Mouse (Mus musculus): ENCODE measurements around the gene Ttc9c. TPM values are rescaled to one million over a fixed set of nuclear protein-coding genes. Genes with fewer than 3 reads are reported as not detected.

The Ttc9c gene
- polyA plus RNA-seq, 1 experiment from 2014 or later, result 78.7 TPM

DNA sequence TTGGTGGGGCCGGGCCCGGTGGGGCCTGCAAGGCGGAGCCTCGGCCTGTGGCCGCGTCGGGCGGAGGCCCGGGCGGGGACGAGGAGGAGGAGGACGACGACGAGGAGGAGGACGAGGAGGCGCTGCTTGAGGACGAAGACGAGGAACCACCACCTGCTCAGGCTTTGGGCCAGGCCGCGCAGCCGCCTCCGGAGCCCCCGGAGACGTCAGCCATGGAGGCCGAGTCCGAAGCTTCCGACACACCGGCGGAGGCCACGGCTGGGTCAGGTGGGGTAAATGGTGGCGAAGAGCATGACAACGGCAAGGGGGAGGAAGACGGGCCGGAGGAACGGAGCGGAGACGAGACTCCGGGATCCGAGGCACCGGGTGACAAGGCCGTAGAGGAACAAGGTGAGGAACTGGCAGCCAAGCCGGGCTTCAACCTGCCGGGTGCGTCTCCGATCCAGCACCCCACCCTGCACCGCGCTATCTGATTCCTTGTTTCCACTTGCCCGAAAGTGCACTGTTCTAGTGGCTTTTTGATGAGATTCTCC, 1.4 kb upstream of the Ttc9c start:
- ATAC-seq (ENCODE audit: low FRiP score), result peak; percentile 22; the same call in 1 of the 2 replicates
- Histone ChIP-seq H3K27me3 (no peaks in the 10 kb centered on the region), H3K9me3 (no peaks in the 10 kb centered on the region), H3K36me3 (replicated peaks) (peaks cover 40% of the 10 kb centered on the region), H3K4me3 (replicated peaks) (peak overlapping the region; percentile 99), H3K9ac (peak overlapping the region; percentile 98), H3K4me1 (peaks cover 52% of the 10 kb centered on the region), H3K27ac (peak overlapping the region; percentile 100), H3K4me2 (peak overlapping the region; percentile 98)
- under 1% methylated on average over 48 of the region's 48 CpGs for WGBS

DNA sequence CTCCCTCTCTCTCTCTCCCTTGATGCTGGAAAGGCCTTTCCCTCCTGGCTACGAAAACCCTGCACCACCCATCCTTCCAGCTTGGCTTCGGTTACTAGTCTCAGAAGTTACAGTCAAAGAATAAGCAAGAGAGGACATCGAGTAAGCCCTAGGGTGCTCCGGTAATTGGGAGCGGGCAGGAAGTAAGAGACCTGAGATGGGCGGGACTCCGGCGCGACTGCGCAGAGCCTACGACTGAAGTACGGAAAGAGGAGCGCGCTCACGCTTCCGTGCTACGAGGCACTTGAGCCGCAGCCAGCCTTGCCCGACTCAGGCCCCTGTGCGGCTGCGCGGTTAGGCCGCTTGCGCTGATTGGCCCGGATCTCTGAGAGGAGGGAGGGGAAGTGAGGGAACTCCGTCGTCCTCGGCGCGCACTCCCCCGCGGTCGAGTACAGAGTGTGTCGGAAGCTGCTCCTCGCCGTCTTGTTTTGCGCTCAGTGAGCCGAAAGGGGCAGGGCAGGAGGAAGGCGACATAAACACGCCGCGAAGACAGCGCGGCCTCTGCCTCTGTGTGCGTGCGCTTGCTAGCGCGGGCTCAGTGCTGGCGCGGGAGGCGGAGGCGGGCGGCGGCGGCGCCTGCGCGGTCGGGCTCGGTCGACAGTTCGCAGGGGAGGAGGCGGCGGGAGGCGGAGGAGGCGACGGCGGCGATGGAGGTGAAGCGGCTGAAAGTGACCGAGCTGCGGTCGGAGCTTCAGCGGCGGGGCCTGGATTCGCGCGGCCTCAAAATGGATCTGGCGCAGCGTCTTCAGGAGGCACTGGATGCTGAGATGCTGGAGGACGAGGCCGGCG, 677 bp upstream of the Ttc9c start, which contains the start of gene Hnrnpul2:
Hnrnpul2 (plus strand) TSS at position 415 of the 828 bp plus-strand sequence.
- Histone ChIP-seq H3K36me3 (replicated peaks) (peaks cover 39% of the 10 kb centered on the region), H3K4me1 (peaks cover 55% of the 10 kb centered on the region)
- WGBS, result under 1% methylated on average over 73 of the region's 83 CpGs

DNA sequence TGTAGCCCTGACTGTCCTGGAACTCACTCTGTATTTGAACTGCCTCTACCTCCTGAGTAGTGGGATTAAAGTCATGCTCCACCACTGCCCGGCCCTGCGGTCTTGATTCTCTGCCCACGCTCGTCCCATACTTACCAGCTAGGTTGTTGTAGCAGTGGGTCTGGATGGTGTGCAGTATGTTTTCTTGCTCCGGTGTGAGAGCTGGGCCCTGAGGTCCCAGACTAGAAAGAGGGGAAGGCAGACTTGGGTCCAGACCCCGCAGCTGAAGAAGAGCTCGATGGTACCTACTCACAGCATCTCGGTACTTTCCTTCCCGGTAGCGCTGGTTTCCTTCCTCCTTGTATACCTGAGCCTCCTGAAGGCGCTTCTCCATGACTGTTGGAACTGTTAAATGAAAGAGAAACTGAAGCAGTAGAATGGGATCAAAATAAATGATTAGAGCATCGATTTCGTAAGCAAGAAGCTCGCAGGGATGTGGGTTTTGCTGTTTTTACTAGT, 783 bp downstream of the Ttc9c start:
- no peak for ATAC-seq (ENCODE audit: low FRiP score)

More for the DNA sequence above, 677 bp upstream of the Ttc9c start, which contains the start of gene Hnrnpul2:
- Histone ChIP-seq H3K9me3 (no peaks in the 10 kb centered on the region), H3K4me2 (peak within 1 kb of the TSS; percentile 98), H3K27ac (peak within 1 kb of the TSS; percentile 100), H3K9ac (peak within 1 kb of the TSS; percentile 98), H3K4me3 (replicated peaks) (peak within 1 kb of the TSS; percentile 99), H3K27me3 (no peaks in the 10 kb centered on the region)
- ATAC-seq (ENCODE audit: low FRiP score), result peak; percentile 96

DNA sequence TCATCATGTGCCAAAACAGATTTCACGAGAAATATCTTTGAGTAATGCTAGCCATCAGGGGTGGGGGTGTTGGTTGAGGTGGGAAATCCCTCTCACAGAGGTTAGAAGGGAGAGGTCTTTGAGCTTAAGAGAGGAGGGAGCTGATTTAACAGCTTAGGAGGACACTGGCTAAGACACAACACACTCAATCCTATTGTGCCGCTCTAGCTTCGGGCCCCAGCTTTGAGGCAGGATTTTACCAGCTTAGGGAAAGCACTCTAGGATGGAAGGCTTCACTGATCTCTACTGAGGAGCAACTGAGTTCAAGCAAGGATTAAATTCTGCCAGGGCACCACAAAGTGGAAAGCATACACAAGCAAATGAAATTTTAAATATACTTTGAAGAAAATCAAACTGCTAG, 2.1 kb downstream of the Ttc9c start:
- no peaks in the 10 kb centered on the region for H3K27me3 ChIP-seq
- WGBS, result 46% methylated on average over 3 of the region's 3 CpGs
- peaks cover 40% of the 10 kb centered on the region for H3K4me1 ChIP-seq
- ATAC-seq (ENCODE audit: low FRiP score), result no peak
- no peaks in the 10 kb centered on the region for H3K9me3 ChIP-seq
- peak overlapping the region; percentile 35 for H3K4me2 ChIP-seq
- H3K27ac ChIP-seq, result no peak overlapping the region
- 0 out of 2 replicates have a peak overlapping the region, but pooled peaks have one; percentile 12 for H3K4me3 ChIP-seq (replicated peaks)
- H3K9ac ChIP-seq, result peak overlapping the region; percentile 30
- H3K36me3 ChIP-seq (replicated peaks), result peaks cover 42% of the 10 kb centered on the region

More for the DNA sequence above, 783 bp downstream of the Ttc9c start:
- peak overlapping the region; percentile 99 for H3K4me3 ChIP-seq (replicated peaks)
- peaks cover 53% of the 10 kb centered on the region for H3K4me1 ChIP-seq
- H3K27me3 ChIP-seq, result no peaks in the 10 kb centered on the region
- peak overlapping the region; percentile 98 for H3K4me2 ChIP-seq
- H3K9me3 ChIP-seq, result no peaks in the 10 kb centered on the region
- H3K9ac ChIP-seq, result peak overlapping the region; percentile 87
- H3K27ac ChIP-seq, result peak overlapping the region; percentile 100
- peaks cover 37% of the 10 kb centered on the region for H3K36me3 ChIP-seq (replicated peaks)
- WGBS, result 29% methylated on average over 14 of the region's 14 CpGs

DNA sequence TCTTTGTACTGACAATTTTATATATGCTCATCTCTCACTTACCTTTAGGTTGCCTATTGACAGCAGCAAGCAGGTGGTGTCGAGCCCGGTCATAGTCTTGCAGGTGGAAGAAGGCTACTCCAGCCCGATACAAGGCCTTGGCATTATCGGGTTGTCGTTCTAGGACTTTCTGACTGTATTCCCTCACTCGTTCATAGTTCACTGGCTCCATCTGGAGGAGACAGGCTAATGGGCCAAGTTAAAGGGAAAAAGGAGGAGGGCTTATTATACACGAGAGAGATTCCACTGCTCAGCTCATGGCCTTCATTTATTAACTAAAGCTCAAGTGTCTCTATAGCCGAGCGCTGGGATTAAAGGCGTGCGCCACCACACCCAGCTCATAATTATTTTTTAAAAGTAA, 3.3 kb downstream of the Ttc9c start:
- Histone ChIP-seq H3K9ac (0 out of 2 replicates have a peak overlapping the region, but pooled peaks have one; percentile 38), H3K9me3 (no peaks in the 10 kb centered on the region), H3K27ac (no peak overlapping the region), H3K4me2 (no peak overlapping the region), H3K4me1 (peaks cover 33% of the 10 kb centered on the region), H3K36me3 (replicated peaks) (peaks cover 51% of the 10 kb centered on the region), H3K27me3 (no peaks in the 10 kb centered on the region), H3K4me3 (replicated peaks) (no peak overlapping the region)
- WGBS, result 80% methylated on average over 11 of the region's 11 CpGs
- ATAC-seq (ENCODE audit: low FRiP score), result no peak

DNA sequence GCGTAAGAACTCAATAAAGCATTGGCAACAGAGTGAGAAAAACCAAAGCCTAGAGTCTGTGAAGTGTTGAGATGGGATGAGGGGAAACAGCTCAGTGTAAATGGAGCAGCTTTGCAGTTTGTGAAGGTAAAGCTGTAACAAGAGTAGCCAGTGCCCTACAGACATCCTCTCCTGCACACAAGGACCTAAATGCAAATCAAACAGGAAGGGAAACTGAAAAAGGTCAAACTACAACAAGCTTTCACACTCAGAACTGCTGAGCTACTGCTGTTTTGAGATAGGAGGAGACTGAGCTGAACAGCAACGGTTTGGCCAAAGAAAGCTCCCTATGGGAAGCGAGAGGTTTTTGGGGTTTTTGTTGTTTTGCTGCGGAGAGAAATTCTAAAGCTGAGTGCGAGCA, 12.3 kb downstream of the Ttc9c start:
- Histone ChIP-seq H3K4me2 (no peak overlapping the region), H3K9me3 (no peaks in the 10 kb centered on the region), H3K27me3 (no peaks in the 10 kb centered on the region), H3K27ac (no peak overlapping the region), H3K4me1 (peaks cover 15% of the 10 kb centered on the region), H3K36me3 (replicated peaks) (peaks cover 69% of the 10 kb centered on the region), H3K4me3 (replicated peaks) (no peak overlapping the region), H3K9ac (no peak overlapping the region)
- no peak for ATAC-seq (ENCODE audit: low FRiP score)
- 97% methylated on average over 5 of the region's 5 CpGs for whole genome bisulfite sequencing

DNA sequence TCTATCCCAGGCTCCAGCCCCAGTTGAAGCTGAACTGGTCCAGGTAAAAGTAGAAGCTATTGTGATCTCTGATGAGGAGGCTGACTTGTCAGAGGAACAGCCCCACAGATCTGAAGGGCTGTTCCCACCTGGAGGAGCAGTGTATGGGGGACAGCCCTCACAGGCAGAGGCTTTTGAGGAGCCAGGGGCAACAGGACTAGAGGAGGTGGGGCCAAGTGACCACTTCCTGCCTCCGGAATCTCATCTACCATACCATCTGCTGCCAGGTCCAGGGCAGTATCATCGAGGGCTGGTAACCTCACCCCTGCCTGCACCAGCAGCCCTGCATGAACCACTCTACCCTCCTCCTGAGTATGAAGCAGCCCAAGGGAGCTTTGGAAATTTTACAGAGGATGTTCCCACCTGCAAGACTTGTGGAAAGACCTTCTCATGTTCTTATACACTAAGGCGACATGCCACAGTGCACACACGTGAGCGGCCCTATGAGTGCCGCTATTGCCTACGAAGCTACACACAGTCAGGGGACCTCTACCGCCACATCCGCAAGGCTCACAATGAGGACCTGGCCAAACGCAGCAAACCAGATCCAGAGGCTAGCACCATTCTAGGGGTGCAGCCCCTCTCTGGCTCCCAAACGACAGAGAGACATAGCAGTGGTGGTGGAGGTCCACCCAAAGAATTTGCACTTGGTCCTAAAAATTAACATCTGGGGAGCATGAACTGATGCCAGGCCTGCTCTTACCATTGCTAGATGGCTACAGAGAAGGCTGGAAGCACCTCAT, 15.1 kb downstream of the Ttc9c start:
- Histone ChIP-seq H3K4me2 (no peak overlapping the region), H3K27ac (no peak overlapping the region), H3K36me3 (replicated peaks) (peaks cover 48% of the 10 kb centered on the region)

DNA sequence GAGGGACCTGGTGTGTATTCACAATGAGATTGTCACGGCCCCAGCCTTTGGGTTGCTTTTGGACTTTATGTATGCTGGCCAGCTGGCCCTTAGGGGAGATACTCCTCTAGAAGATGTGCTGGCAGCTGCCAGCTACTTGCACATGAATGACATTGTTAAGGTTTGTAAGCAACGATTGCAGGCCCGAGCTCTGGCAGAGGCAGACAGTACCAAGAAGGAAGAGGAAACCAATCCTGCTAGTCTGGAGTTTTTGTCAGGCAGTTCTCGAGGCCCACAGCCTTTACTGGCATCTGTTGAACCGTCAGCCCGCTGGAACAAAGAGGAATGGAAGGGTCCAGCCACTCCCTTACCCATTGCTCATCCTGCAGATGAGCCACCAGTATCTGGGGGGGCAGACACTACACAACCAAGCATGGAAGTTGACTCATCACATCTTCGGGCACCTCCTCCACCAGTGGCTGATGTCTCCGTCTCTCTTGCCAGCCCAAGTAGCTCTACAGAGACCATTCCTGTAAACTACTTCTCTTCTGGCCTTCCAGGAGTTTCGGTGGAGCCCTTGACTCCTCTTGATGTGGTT, 15.8 kb downstream of the Ttc9c start:
- Histone ChIP-seq H3K4me1 (peaks cover 19% of the 10 kb centered on the region), H3K9me3 (no peaks in the 10 kb centered on the region), H3K4me3 (replicated peaks) (no peak overlapping the region), H3K4me2 (peak overlapping the region; percentile 65), H3K36me3 (replicated peaks) (peaks cover 43% of the 10 kb centered on the region), H3K27ac (no peak overlapping the region), H3K27me3 (no peaks in the 10 kb centered on the region), H3K9ac (0 out of 2 replicates have a peak overlapping the region, but pooled peaks have one; percentile 7)
- 92% methylated on average over 9 of the region's 9 CpGs for WGBS
- ATAC-seq (ENCODE audit: low FRiP score), result no peak

More for the DNA sequence above, 15.1 kb downstream of the Ttc9c start:
- H3K27me3 ChIP-seq, result no peaks in the 10 kb centered on the region
- H3K9me3 ChIP-seq, result no peaks in the 10 kb centered on the region
- 0 out of 2 replicates have a peak overlapping the region, but pooled peaks have one; percentile 7 for H3K9ac ChIP-seq
- 91% methylated on average over 11 of the region's 11 CpGs for WGBS
- no peak for ATAC-seq (ENCODE audit: low FRiP score)
- no peak overlapping the region for H3K4me3 ChIP-seq (replicated peaks)
- H3K4me1 ChIP-seq, result peaks cover 19% of the 10 kb centered on the region

DNA sequence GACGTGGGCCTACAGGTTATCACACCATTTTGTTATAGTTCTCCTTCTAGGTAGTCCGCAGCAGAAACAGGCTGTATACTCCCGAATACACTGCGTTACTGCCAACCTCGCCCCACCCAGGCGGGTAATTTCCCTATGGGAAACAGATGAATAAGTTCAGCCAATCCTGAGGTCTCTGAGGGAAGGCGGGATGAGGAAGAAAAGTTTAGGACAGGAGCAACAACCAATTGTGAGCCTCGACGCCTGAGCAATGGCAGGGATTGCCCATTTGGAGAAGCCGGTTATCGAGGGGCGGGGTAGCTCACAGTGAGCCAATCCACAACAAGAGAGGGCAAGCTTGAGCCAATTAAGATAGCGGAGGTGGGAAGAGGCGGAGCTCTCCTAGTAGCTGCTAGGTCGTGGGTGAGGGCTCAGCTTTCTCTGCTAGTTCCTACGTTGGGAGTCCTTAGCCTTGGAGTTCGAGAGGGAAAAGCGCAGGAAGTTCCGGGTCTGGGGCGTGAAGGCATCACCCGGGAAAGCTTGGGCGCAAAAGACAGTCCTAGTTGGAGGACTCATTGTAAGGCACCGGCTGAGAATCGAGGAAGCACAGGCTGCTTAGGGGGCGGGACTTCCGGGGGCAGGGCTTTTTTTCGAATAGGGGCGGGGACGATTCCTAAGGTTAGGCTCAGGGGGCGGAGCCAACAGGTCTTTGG, 16.9 kb downstream of the Ttc9c start, which contains the start of gene Zbtb3:
Zbtb3 (plus strand) TSS at position 426 of the 692 bp plus-strand sequence.
- peaks cover 33% of the 10 kb centered on the region for H3K36me3 ChIP-seq (replicated peaks)
- WGBS, result under 1% methylated on average over 30 of the region's 30 CpGs
- peaks cover 25% of the 10 kb centered on the region for H3K4me1 ChIP-seq
- ATAC-seq (ENCODE audit: low FRiP score), result peak; percentile 98
- H3K27me3 ChIP-seq, result no peaks in the 10 kb centered on the region
- H3K9ac ChIP-seq, result peak within 1 kb of the TSS; percentile 58
- peak within 1 kb of the TSS; percentile 61 for H3K4me3 ChIP-seq (replicated peaks)
- peak within 1 kb of the TSS; percentile 90 for H3K27ac ChIP-seq
- no peaks in the 10 kb centered on the region for H3K9me3 ChIP-seq
- peak within 1 kb of the TSS; percentile 65 for H3K4me2 ChIP-seq

DNA sequence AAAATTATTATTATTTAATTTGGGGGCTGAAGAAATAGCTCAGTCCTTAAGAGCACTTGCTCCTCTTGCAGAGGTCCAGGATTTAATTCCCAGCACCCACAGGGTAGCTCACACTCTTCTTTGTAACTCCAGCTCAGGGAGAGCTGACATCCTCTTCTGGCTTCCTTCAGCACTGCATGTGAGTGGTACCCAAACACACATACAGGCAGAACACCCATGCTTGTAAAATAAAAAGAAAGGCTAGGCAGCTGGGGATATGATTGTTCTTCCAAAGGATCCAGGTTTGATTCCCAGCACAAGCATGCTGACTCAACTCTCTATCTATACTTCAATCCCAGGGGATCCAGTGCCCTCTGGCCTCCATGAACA, 20.2 kb downstream of the Ttc9c start:
- H3K9ac ChIP-seq, result no peak overlapping the region
- peaks cover 21% of the 10 kb centered on the region for H3K36me3 ChIP-seq (replicated peaks)
- no peak overlapping the region for H3K4me3 ChIP-seq (replicated peaks)
- no peaks in the 10 kb centered on the region for H3K27me3 ChIP-seq
- H3K9me3 ChIP-seq, result no peaks in the 10 kb centered on the region
- H3K4me1 ChIP-seq, result peaks cover 28% of the 10 kb centered on the region
- H3K4me2 ChIP-seq, result peak overlapping the region; percentile 82
- H3K27ac ChIP-seq, result no peak overlapping the region
- no peak for ATAC-seq (ENCODE audit: low FRiP score)

DNA sequence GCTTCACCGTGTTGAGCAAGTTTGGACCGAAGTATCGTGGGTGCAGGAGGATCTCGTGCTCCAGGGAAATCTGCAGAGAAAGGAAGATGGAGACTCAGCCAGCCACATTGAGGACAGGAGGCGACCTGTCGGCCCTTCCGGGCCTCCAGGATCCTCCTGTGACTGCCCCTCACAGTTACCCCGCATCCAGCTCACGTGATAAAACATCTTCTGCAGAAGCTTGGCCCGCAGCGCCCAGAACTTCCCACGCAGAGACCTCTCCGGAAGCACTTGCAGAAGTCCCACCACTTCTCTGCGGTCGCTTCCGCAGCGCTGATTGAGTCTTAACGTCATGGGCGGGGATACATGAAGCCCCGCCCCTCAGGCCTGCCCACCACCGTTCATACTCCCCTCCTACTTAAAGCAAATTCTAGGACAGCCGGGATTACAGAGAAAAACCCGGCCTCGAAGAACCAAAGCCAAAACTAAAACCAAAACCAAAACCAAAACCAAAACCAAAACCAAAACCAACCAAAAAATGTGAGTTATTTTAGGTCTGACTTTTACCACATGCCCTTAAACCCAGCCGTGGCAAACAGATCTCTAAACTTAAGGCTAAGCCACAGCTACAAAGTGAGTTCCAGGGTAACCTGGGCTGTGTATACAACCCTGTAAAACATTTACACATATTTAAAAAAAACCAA, 20.7 kb downstream of the Ttc9c start, which contains the start of gene Polr2g:
Polr2g (minus strand) TSS at position 314 of the 683 bp plus-strand sequence.
- WGBS, result 1% methylated on average over 25 of the region's 25 CpGs

More for the DNA sequence above, 20.7 kb downstream of the Ttc9c start, which contains the start of gene Polr2g:
- Histone ChIP-seq H3K27ac (peak within 1 kb of the TSS; percentile 69; the same call in 1 of the 2 replicates), H3K36me3 (replicated peaks) (peaks cover 24% of the 10 kb centered on the region), H3K9ac (peak within 1 kb of the TSS; percentile 84), H3K9me3 (no peaks in the 10 kb centered on the region), H3K4me3 (replicated peaks) (peak within 1 kb of the TSS; percentile 79), H3K4me1 (peaks cover 23% of the 10 kb centered on the region), H3K4me2 (peak within 1 kb of the TSS; percentile 82), H3K27me3 (no peaks in the 10 kb centered on the region)
- peak; percentile 76 for ATAC-seq (ENCODE audit: low FRiP score)
